Mouse (Mus musculus): Measurements from ENCODE around the gene Coq9. TPM values are rescaled to one million over a fixed set of nuclear protein-coding genes. Genes with fewer than 3 reads are reported as not detected.

Coq9 gene
- polyA plus RNA-seq (2016; fragmentation: Nextera tagmentation; extraction: Ambion mirVana) = 118 and 121 TPM in 2 replicates

DNA sequence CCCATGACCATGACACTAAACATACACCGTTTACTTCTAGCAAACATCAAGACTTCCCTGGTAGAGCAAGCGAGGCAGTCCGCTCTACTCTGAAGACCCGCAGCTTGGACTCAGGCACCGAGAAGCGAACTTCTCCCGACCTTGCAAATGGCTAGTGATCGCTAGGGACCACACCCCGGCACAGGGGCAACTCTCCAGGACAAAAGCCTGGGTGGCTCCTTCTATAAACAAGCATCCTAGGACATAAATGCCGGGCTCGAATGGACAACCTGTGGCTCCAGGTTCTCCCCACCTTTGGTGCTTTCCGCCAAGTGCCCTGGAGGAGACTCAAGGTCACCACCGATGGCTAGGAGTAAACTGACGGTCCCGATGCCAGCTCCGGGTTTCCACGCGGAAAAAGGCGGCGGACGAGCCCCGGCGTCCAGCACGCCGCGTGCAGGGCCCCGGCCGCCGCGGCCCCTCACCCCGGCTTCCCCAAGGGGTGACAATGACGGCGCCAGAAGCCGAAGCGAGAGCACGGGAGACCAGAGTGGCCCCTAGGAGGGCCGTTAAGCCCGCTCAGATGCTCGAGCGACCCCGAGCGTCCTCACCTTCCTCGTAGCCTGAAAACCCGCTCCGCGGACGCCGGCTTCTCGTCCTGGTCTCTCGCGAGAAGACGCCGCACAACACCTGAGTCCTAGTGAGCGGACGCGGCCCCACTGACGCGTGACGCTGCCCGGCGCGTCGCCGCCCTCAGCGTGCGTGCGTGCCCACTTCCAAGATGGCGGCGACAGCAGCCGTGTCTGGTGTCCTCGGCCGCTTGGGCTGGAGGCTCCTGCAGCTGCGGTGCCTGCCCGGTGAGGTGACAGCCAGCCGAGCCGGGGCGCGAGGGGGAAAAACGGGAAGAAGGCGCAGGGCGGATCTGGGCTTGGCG is at the start of gene Coq9, which contains the start of gene Ciapin1:
Gene Coq9, plus strand, starts transcription at position 660 of the 913 bp plus-strand sequence.
Gene Ciapin1, minus strand, starts transcription at position 697 of the 913 bp plus-strand sequence.
- peaks cover 7% of the 10 kb centered on the region for H3K36me3 ChIP-seq
- peak within 1 kb of the TSS; percentile 80 for H3K4me2 ChIP-seq
- H3K9ac ChIP-seq = peak within 1 kb of the TSS; percentile 91
- peak; percentile 97 for ATAC-seq (ENCODE audit: insufficient number of reproducible peaks, low FRiP score)
- no peaks in the 10 kb centered on the region for H3K9me3 ChIP-seq (replicated peaks)
- peak within 1 kb of the TSS; percentile 81 for H3K4me3 ChIP-seq
- peaks cover 20% of the 10 kb centered on the region for H3K4me1 ChIP-seq (replicated peaks)
- H3K27ac ChIP-seq (ENCODE audit: poor library complexity, severe bottlenecking) = peak within 1 kb of the TSS; percentile 94
- under 1% methylated on average over 82 of the region's 82 CpGs for WGBS
- H3K27me3 ChIP-seq (replicated peaks) = no peaks in the 10 kb centered on the region

GRCm38 (mm10) chr8:94789256-94789955 is 48.7 kb upstream of the Coq9 start:
- Histone ChIP-seq H3K9me3 (replicated peaks) (no peaks in the 10 kb centered on the region), H3K36me3 (no peaks in the 10 kb centered on the region), H3K4me2 (no peak overlapping the region), H3K9ac (no peak overlapping the region), H3K27me3 (replicated peaks) (0 out of 2 replicates have a peak, but pooled peaks cover 4% of the 10 kb centered on the region), H3K4me3 (no peak overlapping the region), H3K4me1 (replicated peaks) (peaks cover 14% of the 10 kb centered on the region), H3K27ac (ENCODE audit: poor library complexity, severe bottlenecking) (no peak overlapping the region)
- no peak for ATAC-seq (ENCODE audit: insufficient number of reproducible peaks, low FRiP score)
- 77% methylated on average over 10 of the region's 10 CpGs for WGBS

- 87% methylated on average over 4 of the region's 4 CpGs for WGBS
- H3K36me3 ChIP-seq = no peaks in the 10 kb centered on the region
- no peaks in the 10 kb centered on the region for H3K9me3 ChIP-seq (replicated peaks)
- H3K4me1 ChIP-seq (replicated peaks) = no peaks in the 10 kb centered on the region
- H3K27ac ChIP-seq (ENCODE audit: poor library complexity, severe bottlenecking) = no peak overlapping the region
- H3K27me3 ChIP-seq (replicated peaks) = 0 out of 2 replicates have a peak, but pooled peaks cover 4% of the 10 kb centered on the region
- no peak overlapping the region for H3K4me3 ChIP-seq
- H3K9ac ChIP-seq = no peak overlapping the region
- ATAC-seq (ENCODE audit: insufficient number of reproducible peaks, low FRiP score) = no peak
- no peak overlapping the region for H3K4me2 ChIP-seq
These were observed 43.8 kb upstream of the Coq9 start for GRCm38 (mm10) chr8:94794368-94794767.

GRCm38 (mm10) chr8:94794782-94795181 is 43.3 kb upstream of the Coq9 start:
- Histone ChIP-seq H3K9ac (no peak overlapping the region), H3K4me1 (replicated peaks) (no peaks in the 10 kb centered on the region), H3K36me3 (no peaks in the 10 kb centered on the region), H3K27ac (ENCODE audit: poor library complexity, severe bottlenecking) (no peak overlapping the region), H3K4me3 (no peak overlapping the region), H3K9me3 (replicated peaks) (no peaks in the 10 kb centered on the region), H3K4me2 (no peak overlapping the region), H3K27me3 (replicated peaks) (0 out of 2 replicates have a peak, but pooled peaks cover 4% of the 10 kb centered on the region)
- 90% methylated on average over 2 of the region's 2 CpGs for WGBS
- no peak for ATAC-seq (ENCODE audit: insufficient number of reproducible peaks, low FRiP score)

DNA sequence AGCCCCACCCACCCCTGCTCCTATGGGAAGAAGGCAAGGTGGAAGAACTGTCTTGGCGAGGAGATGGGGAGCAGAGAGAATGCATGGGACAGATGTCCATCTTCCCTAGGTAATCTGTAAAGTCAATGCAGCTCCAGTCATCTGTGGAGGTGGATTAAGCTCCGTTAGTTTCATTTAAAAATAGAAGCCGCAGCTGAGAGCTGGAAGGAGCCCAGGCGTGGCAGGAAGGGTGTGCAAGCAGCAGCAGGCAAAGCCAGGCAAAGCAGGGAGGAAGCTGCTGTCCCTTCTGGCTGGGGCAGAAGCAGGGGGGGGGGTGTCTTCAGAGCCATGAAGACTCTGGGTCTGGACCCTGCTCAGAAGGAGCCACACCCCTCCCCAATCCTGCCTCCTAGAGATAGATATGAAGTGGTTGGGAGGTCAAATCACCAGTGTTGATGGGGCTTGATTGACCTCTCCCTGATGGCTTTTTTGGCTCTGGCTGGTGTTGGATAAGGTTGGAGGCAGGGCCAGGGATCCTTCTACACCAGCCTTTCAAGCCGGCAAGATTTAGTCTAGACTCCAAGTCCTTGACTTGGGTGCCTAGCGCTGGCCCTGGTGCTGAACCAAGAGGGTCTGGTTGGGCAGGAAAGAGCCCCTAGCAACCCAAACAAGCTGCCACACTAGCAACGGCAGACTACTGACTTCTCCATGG is 37.7 kb upstream of the Coq9 start:
- Histone ChIP-seq H3K27ac (ENCODE audit: poor library complexity, severe bottlenecking) (no peak overlapping the region), H3K9ac (no peak overlapping the region)

DNA sequence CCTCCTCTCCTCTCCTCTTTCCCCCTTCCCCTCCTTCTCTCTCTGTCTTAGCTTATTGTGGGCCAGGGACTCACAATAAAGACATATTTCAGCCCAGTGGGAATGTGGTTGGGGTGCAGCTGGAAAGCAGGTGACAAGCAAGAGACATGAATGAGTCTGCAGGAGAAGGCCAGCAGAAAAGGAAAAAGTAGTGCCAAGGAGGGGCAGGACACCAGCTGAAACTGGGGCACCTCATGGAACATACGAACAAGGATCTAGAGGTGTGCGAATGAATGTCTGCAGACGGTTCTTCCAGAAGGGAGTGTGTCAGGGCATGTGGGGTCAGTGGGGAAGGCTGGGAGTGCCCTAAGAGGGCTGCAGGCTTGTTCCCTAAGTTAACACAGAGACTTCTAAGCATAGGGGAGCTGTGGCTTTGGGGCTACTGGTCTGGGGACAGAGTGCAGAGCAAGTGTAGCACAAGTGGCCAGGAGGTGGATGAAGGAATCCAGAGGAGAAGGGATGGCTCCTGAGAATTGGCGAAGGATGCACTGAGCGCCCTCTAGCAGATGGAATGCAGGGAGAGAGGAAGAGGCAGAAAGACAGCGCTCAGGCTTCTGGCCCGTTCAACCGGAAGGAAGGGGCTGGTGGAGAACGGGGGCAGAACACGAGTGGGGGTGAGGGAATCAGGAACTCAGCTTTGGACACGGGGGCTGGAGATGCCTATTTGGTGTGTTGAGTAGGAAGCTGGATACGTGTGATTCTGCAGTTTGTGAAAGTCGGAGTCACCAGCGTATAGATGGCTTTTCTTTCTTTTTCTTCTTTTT is 36.6 kb upstream of the Coq9 start:
- WGBS = 48% methylated on average over 14 of the region's 14 CpGs
- no peak overlapping the region for H3K27ac ChIP-seq (ENCODE audit: poor library complexity, severe bottlenecking)
- no peaks in the 10 kb centered on the region for H3K9me3 ChIP-seq (replicated peaks)
- peaks cover 15% of the 10 kb centered on the region for H3K27me3 ChIP-seq (replicated peaks)
- no peak; the same call in 1 of the 2 replicates for ATAC-seq (ENCODE audit: insufficient number of reproducible peaks, low FRiP score)
- no peak overlapping the region for H3K9ac ChIP-seq
- H3K4me1 ChIP-seq (replicated peaks) = peaks cover 36% of the 10 kb centered on the region
- H3K4me2 ChIP-seq = peak overlapping the region; percentile 26; the same call in 1 of the 2 replicates
- H3K4me3 ChIP-seq = no peak overlapping the region
- H3K36me3 ChIP-seq = no peaks in the 10 kb centered on the region

More for the DNA sequence above, 37.7 kb upstream of the Coq9 start:
- Histone ChIP-seq H3K36me3 (no peaks in the 10 kb centered on the region), H3K4me1 (replicated peaks) (peaks cover 36% of the 10 kb centered on the region), H3K9me3 (replicated peaks) (no peaks in the 10 kb centered on the region), H3K27me3 (replicated peaks) (0 out of 2 replicates have a peak, but pooled peaks cover 8% of the 10 kb centered on the region), H3K4me3 (no peak overlapping the region), H3K4me2 (no peak overlapping the region)
- no peak for ATAC-seq (ENCODE audit: insufficient number of reproducible peaks, low FRiP score)
- 52% methylated on average over 7 of the region's 7 CpGs for whole genome bisulfite sequencing

DNA sequence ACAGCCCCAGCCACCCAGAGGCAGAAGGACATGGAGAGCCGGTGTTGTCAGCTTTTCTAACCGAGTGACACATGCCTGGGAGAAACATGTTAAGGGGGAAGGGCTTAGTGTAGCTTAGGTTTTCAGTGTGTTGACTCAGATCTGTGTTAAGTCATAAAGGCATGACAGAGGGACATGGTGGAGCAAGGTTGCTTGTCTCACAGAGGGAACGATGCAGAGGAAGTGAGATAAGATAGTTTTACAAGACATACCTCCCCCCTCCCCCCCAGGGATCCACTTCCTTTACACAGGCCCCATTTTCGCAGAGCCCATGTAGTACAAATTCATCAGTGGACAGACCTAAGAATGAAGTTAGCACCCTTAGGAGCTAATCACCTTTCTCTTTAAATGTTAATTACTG is 35.7 kb upstream of the Coq9 start:
- Histone ChIP-seq H3K4me1 (replicated peaks) (peaks cover 39% of the 10 kb centered on the region), H3K27ac (ENCODE audit: poor library complexity, severe bottlenecking) (no peak overlapping the region), H3K9ac (no peak overlapping the region), H3K4me3 (no peak overlapping the region), H3K36me3 (no peaks in the 10 kb centered on the region), H3K27me3 (replicated peaks) (peaks cover 22% of the 10 kb centered on the region), H3K9me3 (replicated peaks) (no peaks in the 10 kb centered on the region), H3K4me2 (no peak overlapping the region)
- WGBS = 37% methylated on average over 4 of the region's 4 CpGs
- ATAC-seq (ENCODE audit: insufficient number of reproducible peaks, low FRiP score) = no peak

GRCm38 (mm10) chr8:94803551-94803950 is 34.6 kb upstream of the Coq9 start:
- Histone ChIP-seq H3K9me3 (replicated peaks) (no peaks in the 10 kb centered on the region), H3K4me1 (replicated peaks) (peaks cover 44% of the 10 kb centered on the region), H3K4me3 (no peak overlapping the region), H3K4me2 (no peak overlapping the region), H3K36me3 (no peaks in the 10 kb centered on the region), H3K27me3 (replicated peaks) (peaks cover 30% of the 10 kb centered on the region), H3K9ac (no peak overlapping the region), H3K27ac (ENCODE audit: poor library complexity, severe bottlenecking) (no peak overlapping the region)
- WGBS = 26% methylated on average over 6 of the region's 6 CpGs
- ATAC-seq (ENCODE audit: insufficient number of reproducible peaks, low FRiP score) = no peak

GRCm38 (mm10) chr8:94804546-94805340 is 33.4 kb upstream of the Coq9 start:
- no peaks in the 10 kb centered on the region for H3K9me3 ChIP-seq (replicated peaks)
- no peak for ATAC-seq (ENCODE audit: insufficient number of reproducible peaks, low FRiP score)
- no peak overlapping the region for H3K27ac ChIP-seq (ENCODE audit: poor library complexity, severe bottlenecking)
- H3K36me3 ChIP-seq = no peaks in the 10 kb centered on the region
- 54% methylated on average over 10 of the region's 10 CpGs for WGBS
- no peak overlapping the region for H3K4me2 ChIP-seq
- H3K4me1 ChIP-seq (replicated peaks) = peaks cover 44% of the 10 kb centered on the region
- no peak overlapping the region for H3K4me3 ChIP-seq
- peaks cover 30% of the 10 kb centered on the region for H3K27me3 ChIP-seq (replicated peaks)
- H3K9ac ChIP-seq = no peak overlapping the region

- H3K9ac ChIP-seq = no peak overlapping the region
- WGBS = 77% methylated on average over 4 of the region's 4 CpGs
- H3K27ac ChIP-seq (ENCODE audit: poor library complexity, severe bottlenecking) = no peak overlapping the region
- no peak overlapping the region for H3K4me3 ChIP-seq
- H3K9me3 ChIP-seq (replicated peaks) = no peaks in the 10 kb centered on the region
- no peak for ATAC-seq (ENCODE audit: insufficient number of reproducible peaks, low FRiP score)
- peaks cover 41% of the 10 kb centered on the region for H3K4me1 ChIP-seq (replicated peaks)
- peaks cover 33% of the 10 kb centered on the region for H3K27me3 ChIP-seq (replicated peaks)
- no peaks in the 10 kb centered on the region for H3K36me3 ChIP-seq
- no peak overlapping the region for H3K4me2 ChIP-seq
These were observed 32.3 kb upstream of the Coq9 start for GRCm38 (mm10) chr8:94805811-94806210.
